Mouse (Mus musculus) E14TG2a.4 (cell line): ENCODE results near the gene Irf2bp2.

Source experiments
- CTCF ChIP-seq: conservative IDR thresholded peaks from 2 replicates; pipeline ENCODE4 v1.5.1; 2014; ENCODE audit warnings: low read length
- NANOG ChIP-seq: IDR thresholded peaks from 2 replicates; pipeline ENCODE4 v1.6.1; 2014; ENCODE audit warnings: borderline replicate concordance, low read length, mixed read lengths
- POU5F1 ChIP-seq: IDR thresholded peaks from 2 replicates; pipeline ENCODE4 v1.6.1; 2014; ENCODE audit warnings: low read length, borderline replicate concordance

GRCm38 (mm10) chr8:126570046-126570445, 23.7 kb downstream of the Irf2bp2 start:
- TF ChIP-seq CTCF, result no peak
- no peak for TF ChIP-seq POU5F1
- TF ChIP-seq NANOG, result no peak
